Mouse (Mus musculus): ENCODE measurements around the gene Zfp334.

The Zfp334 gene

GRCm38 (mm10) chr2:165376001-165376400, 12.1 kb downstream of the Zfp334 start:
- DNase-seq (ENCODE audit: low read depth, low spot score), result no peak

GRCm38 (mm10) chr2:165375478-165375877, 12.6 kb downstream of the Zfp334 start:
- DNase-seq (ENCODE audit: low read depth, low spot score), result no peak

- DNase-seq (ENCODE audit: low read depth, low spot score), result peak; percentile 71
These were observed 17.0 kb downstream of the Zfp334 start for GRCm38 (mm10) chr2:165371066-165371465.

- no peak for DNase-seq (ENCODE audit: low read depth, low spot score)
These were observed 17.7 kb downstream of the Zfp334 start for GRCm38 (mm10) chr2:165370348-165370747.

GRCm38 (mm10) chr2:165368496-165368895, 19.6 kb downstream of the Zfp334 start, which contains the start of gene Zfp663:
Gene Zfp663, minus strand, starts transcription at chr2:165368729.
- peak; percentile 29 for DNase-seq (ENCODE audit: low read depth, low spot score)

DNA sequence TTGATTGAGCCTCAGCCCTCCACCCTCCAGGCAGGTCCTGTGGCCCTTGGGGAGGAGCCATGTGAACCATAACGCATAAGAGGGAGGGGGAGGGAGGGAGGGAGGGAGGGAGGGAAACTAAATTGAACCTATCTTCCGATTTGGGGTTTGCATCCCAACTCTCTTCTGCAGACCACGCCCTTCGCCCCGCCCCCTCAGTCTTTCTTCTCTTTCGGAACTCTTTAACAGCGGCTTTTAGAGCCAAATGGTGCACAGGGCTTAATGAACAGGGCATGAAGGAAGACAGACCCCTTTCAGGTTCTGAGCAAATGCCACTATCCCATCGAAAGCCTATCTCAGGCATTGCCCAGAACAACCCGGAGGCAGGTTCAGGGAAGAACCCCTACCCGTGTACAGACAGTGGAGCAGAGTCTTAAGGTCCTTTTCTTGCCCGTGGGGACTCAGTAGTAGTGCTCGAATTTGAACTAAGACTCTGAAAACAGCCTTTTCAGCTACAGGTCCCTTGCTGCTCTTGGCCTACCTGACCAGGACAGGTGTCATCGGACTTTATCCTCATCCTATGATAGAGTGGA, 20.1 kb downstream of the Zfp334 start:
- DNase-seq (ENCODE audit: low read depth, low spot score), result peak; percentile 76

GRCm38 (mm10) chr2:165367047-165367520, 21.0 kb downstream of the Zfp334 start:
- DNase-seq (ENCODE audit: low read depth, low spot score), result peak; percentile 43

DNA sequence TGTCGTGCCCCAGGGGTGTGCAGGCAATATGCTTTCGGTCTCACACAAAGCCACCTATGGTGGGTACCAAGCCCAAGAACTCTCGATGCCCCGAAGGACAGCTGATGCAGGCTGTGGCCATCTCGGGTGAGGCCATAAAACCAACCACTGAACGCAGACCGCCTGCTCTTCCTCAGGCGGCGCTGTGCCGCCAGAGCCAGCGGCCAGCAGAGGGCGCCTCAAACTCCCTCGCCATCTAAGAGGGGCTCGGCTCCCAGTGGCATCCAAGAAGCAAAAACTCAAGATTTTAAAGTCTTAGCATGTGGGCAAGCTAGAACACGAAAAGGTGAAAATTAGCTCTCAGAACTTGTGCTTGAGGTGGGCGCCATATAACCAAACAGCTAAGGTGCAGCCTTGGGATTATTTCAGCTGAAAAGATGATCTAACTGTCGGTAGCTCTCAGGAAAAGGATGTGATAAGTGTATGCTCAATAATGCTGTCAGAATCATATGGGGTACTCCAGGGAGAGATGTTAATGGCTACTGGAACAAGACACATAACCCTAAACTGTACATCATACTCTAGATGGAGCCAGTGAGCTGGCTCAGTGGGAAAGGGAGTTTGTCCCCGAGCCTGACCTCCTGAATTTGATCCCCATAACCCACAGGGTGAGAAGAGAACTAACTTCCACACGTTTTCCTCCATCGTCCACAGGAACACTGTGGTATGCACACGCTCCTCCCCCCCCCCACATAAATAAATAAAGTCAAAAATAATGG, 23.5 kb downstream of the Zfp334 start:
- DNase-seq (ENCODE audit: low read depth, low spot score), result peak; percentile 83

GRCm38 (mm10) chr2:165363282-165363681, 24.8 kb downstream of the Zfp334 start:
- DNase-seq (ENCODE audit: low read depth, low spot score), result peak; percentile 55

- DNase-seq (ENCODE audit: low read depth, low spot score), result peak; percentile 87
These were observed 27.2 kb downstream of the Zfp334 start for GRCm38 (mm10) chr2:165360861-165361260.

DNA sequence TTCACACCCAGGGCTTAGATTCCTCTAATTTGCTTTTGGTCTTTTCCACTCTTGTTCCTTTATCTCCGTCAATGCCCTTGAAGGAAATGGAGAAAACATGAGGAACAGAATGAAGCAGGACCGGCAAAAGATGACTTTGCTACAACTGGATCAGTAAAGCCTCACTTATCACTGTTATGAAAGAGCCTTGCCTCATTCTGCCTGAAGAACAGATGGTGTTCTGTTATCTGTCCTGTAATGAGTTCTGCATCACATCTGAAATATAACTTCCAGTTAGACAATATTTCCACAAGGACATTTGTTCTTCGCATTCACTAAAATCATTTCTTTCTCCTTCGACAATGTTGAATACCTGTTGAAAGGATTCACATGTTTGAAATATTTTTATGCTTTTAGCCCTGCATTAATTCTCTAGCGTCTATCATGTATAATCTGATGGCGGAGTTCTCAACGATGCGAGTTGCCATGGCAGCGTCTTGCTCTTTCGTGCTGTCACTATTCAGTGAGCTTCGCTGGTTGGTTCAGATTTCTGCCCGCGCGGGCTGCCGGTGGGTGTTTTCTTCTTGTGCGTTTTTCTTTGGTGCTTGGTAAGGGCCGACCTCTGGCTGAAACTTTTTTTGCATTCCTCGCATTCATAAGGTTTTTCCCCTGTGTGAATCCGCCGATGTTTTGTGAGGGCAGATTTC, 36.1 kb downstream of the Zfp334 start:
- DNase-seq (ENCODE audit: low read depth, low spot score), result peak; percentile 37

GRCm38 (mm10) chr2:165349466-165349865, 38.6 kb downstream of the Zfp334 start:
- DNase-seq (ENCODE audit: low read depth, low spot score), result peak; percentile 60

DNA sequence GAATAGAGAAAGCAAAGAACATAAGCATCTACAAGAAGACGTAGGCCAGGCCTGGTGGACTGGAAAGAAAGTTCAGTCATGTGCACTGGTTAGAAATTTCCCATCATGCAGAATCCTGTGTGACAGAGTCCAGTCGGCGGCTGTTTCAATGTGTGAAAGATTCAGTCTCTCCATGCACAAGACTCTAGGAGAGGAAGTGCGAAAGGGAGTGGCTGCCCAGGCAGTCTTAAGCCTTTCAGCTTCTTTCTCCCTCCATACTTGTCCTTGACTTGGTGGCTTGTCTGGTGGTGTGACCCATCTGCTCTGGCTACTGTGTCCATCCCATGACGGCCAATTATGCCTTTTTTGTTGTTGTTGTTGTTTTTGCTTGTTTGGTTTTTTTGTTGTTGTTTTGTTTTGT, 41.9 kb downstream of the Zfp334 start:
- DNase-seq (ENCODE audit: low read depth, low spot score), result no peak

DNA sequence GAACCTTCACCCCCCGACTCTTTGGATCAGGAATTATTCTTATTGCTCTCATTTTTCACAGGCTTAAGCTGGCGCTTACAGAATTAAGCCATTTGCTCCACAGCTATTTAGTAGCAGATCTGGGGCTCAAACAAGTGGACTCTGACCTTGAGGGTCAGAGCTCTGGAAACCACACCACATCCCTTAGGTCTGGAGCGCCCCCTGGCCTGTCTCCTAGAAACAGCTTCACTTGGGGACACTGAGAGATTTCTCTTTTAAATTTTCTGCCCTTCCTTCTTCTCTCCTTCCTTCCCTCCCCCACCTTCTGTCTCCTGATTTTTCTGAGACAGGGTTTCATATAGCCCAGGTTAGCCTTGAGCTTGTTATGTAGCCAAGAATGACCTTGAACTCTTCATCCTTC, 50.9 kb downstream of the Zfp334 start:
- peak; percentile 57 for DNase-seq (ENCODE audit: low read depth, low spot score)

GRCm38 (mm10) chr2:165332610-165333210, 55.3 kb downstream of the Zfp334 start:
- no peak for DNase-seq (ENCODE audit: low read depth, low spot score)

- no peak for DNase-seq (ENCODE audit: low read depth, low spot score)
These were observed 58.4 kb downstream of the Zfp334 start for GRCm38 (mm10) chr2:165329703-165330102.

DNA sequence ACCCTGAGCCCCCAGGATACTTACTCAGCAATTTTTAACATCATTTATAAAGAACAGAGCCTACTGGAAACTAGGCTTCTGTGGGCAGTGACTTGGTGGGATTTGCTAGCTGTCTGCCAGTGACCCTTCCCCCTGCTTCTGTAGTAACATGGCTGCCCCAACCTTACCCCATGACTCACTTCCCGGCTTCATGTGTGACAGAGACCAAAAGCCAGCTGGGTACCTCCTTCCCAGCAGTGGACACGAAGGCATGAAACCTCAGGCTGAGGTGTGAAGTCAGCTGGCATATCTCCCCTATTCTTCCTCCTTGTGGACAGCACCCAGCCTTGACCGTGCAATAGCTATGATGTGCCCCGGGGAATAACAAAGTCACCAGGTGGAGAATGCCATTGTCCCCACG, 59.3 kb downstream of the Zfp334 start:
- DNase-seq (ENCODE audit: low read depth, low spot score), result no peak

GRCm38 (mm10) chr2:165327386-165327785, 60.7 kb downstream of the Zfp334 start:
- no peak for DNase-seq (ENCODE audit: low read depth, low spot score)

DNA sequence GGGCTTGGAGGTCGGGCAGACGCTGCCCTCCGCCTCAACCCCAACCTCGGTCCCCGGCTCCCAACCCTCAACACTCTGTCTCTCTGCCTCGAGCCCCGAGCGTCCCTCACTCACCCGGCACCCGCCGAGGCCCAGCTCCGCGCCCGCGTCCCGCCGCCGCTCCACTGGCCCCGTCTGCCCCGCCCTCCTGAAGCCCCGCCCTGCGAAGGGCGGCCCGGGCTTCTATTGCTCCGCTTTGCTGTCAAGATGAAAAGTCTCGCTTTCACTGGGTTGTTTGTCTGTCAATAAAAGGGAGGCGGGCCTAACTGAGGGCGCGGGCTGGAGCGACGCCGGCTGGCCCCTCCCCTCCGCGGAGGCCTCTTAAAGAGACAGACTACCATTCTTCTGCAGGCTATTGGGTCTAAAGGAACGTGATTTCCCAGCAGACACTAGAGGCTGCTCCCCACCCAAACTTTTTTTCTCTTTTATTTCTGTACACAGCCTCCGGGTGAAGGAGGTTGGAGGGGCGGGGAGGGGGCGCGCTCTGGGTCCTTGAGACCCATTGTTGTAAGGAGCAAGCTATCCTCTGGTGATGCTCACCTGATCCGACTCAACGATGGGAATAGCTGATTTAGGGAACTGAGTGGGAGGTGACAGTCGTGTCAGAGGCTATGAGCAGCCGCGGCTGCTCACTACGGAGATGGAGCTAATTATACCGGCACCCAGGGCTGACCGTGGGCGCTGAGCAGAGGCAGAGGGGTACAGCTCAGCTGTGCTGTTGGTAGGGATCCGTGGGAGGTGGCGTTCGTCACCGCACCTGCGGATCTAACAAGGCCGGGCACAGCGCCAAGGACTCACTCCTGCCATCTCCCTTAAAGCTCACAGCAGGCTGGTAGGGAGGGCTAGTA, 61.5 kb downstream of the Zfp334 start, which contains the start of gene Elmo2:
Elmo2 (minus strand) TSS at position 176 of the 887 bp plus-strand sequence.
- DNase-seq (ENCODE audit: low read depth, low spot score), result peak; percentile 99

- no peak for DNase-seq (ENCODE audit: low read depth, low spot score)
These were observed 62.3 kb downstream of the Zfp334 start for GRCm38 (mm10) chr2:165325521-165326303.
